Mouse (Mus musculus) olfactory bulb, adult 2 months (tissue): ENCODE results near the gene Slc25a34.

ENCODE experiments used
- CTCF ChIP-seq: fragments of 200-500 bp; IDR thresholded peaks from 2 replicates; pipeline ENCODE4 v1.5.1; 2012; ENCODE audit warnings: low read depth, mild to moderate bottlenecking, low read length, moderate library complexity; ENCODE audit not compliant: insufficient read depth
- POLR2A ChIP-seq: fragments of 200-500 bp; IDR thresholded peaks from 2 replicates; pipeline ENCODE4 v1.6.1; 2012; ENCODE audit warnings: mild to moderate bottlenecking, low read depth, low read length, moderate library complexity; ENCODE audit not compliant: insufficient read depth

DNA sequence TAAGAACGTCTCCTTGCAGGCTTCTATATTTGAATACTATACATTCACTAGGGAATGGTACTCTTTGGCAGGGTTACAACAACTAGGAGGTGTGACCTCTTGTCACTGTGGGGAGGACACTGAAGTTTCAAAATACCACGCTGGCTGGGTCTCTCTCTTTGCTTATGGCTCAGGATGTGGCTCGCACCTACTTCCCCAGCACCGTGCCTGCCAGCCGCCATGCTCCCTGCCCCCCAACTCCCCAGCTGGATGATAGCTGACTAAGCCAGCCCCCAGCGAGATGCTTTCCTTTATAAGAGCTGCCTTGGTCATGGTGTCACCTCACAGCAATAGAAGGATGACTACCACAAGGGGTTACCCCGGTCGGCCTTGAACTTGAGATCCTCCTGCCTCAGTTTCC, 29.4 kb upstream of the Slc25a34 start:
- no peak for TF ChIP-seq CTCF
- no peak for TF ChIP-seq POLR2A
